Mouse (Mus musculus): ENCODE data around the gene Neb. TPM values are rescaled to one million over a fixed set of nuclear protein-coding genes. Genes with fewer than 3 reads are reported as not detected.

The Neb gene
- polyA plus RNA-seq, 1 experiment from 2014 or later, result 9.2 TPM

- Histone ChIP-seq H3K27me3 (no peaks in the 10 kb centered on the region), H3K9me3 (replicated peaks) (no peaks in the 10 kb centered on the region), H3K4me2 (no peak overlapping the region), H3K9ac (no peak overlapping the region), H3K4me1 (replicated peaks) (no peaks in the 10 kb centered on the region), H3K4me3 (replicated peaks) (no peak overlapping the region), H3K27ac (replicated peaks) (no peak overlapping the region), H3K36me3 (replicated peaks) (no peaks in the 10 kb centered on the region)
- WGBS (ENCODE audit: insufficient replicate concordance), result 66% methylated on average over 13 of the region's 13 CpGs
- no peak for ATAC-seq (ENCODE audit: insufficient read depth)
Measured at GRCm38 (mm10) chr2:52335556-52335955, 42.7 kb downstream of the Neb start.

- no peak overlapping the region for H3K27ac ChIP-seq (replicated peaks)
- H3K4me3 ChIP-seq (replicated peaks), result no peak overlapping the region
- no peaks in the 10 kb centered on the region for H3K9me3 ChIP-seq (replicated peaks)
- H3K36me3 ChIP-seq (replicated peaks), result no peaks in the 10 kb centered on the region
- no peaks in the 10 kb centered on the region for H3K4me1 ChIP-seq (replicated peaks)
- 78% methylated on average over 8 of the region's 8 CpGs for WGBS (ENCODE audit: insufficient replicate concordance)
- no peak overlapping the region for H3K9ac ChIP-seq
- H3K4me2 ChIP-seq, result no peak overlapping the region
- no peak for ATAC-seq (ENCODE audit: insufficient read depth)
- no peaks in the 10 kb centered on the region for H3K27me3 ChIP-seq
Measured at GRCm38 (mm10) chr2:52335087-52335486, 43.2 kb downstream of the Neb start.

- no peaks in the 10 kb centered on the region for H3K4me1 ChIP-seq (replicated peaks)
- no peak overlapping the region for H3K27ac ChIP-seq (replicated peaks)
- H3K9ac ChIP-seq, result no peak overlapping the region
- H3K9me3 ChIP-seq (replicated peaks), result no peaks in the 10 kb centered on the region
- H3K4me2 ChIP-seq, result no peak overlapping the region
- 8% methylated on average over 2 of the region's 2 CpGs for WGBS (ENCODE audit: insufficient replicate concordance)
- H3K27me3 ChIP-seq, result no peaks in the 10 kb centered on the region
- no peak for ATAC-seq (ENCODE audit: insufficient read depth)
- H3K36me3 ChIP-seq (replicated peaks), result no peaks in the 10 kb centered on the region
- no peak overlapping the region for H3K4me3 ChIP-seq (replicated peaks)
Measured at GRCm38 (mm10) chr2:52333535-52333934, 44.7 kb downstream of the Neb start.

GRCm38 (mm10) chr2:52331761-52332160 lies 46.5 kb downstream of the Neb start:
- Histone ChIP-seq H3K9me3 (replicated peaks) (no peaks in the 10 kb centered on the region), H3K4me3 (replicated peaks) (no peak overlapping the region), H3K9ac (no peak overlapping the region), H3K4me2 (no peak overlapping the region), H3K27me3 (no peaks in the 10 kb centered on the region), H3K36me3 (replicated peaks) (no peaks in the 10 kb centered on the region), H3K4me1 (replicated peaks) (no peaks in the 10 kb centered on the region), H3K27ac (replicated peaks) (no peak overlapping the region)
- ATAC-seq (ENCODE audit: insufficient read depth), result no peak
- WGBS (ENCODE audit: insufficient replicate concordance), result 64% methylated on average over 3 of the region's 3 CpGs

GRCm38 (mm10) chr2:52327244-52327815 lies 50.9 kb downstream of the Neb start:
- WGBS (ENCODE audit: insufficient replicate concordance), result 55% methylated on average over 4 of the region's 4 CpGs
- Histone ChIP-seq H3K27me3 (no peaks in the 10 kb centered on the region), H3K4me2 (no peak overlapping the region), H3K9me3 (replicated peaks) (no peaks in the 10 kb centered on the region), H3K9ac (no peak overlapping the region), H3K4me1 (replicated peaks) (no peaks in the 10 kb centered on the region), H3K27ac (replicated peaks) (no peak overlapping the region), H3K36me3 (replicated peaks) (no peaks in the 10 kb centered on the region), H3K4me3 (replicated peaks) (no peak overlapping the region)
- ATAC-seq (ENCODE audit: insufficient read depth), result no peak

GRCm38 (mm10) chr2:52321866-52322265 lies 56.4 kb downstream of the Neb start:
- H3K9ac ChIP-seq, result no peak overlapping the region
- H3K9me3 ChIP-seq (replicated peaks), result no peaks in the 10 kb centered on the region
- H3K4me1 ChIP-seq (replicated peaks), result no peaks in the 10 kb centered on the region
- WGBS (ENCODE audit: insufficient replicate concordance), result 73% methylated on average over 3 of the region's 3 CpGs
- no peaks in the 10 kb centered on the region for H3K27me3 ChIP-seq
- H3K4me2 ChIP-seq, result no peak overlapping the region
- no peaks in the 10 kb centered on the region for H3K36me3 ChIP-seq (replicated peaks)
- no peak for ATAC-seq (ENCODE audit: insufficient read depth)
- H3K27ac ChIP-seq (replicated peaks), result no peak overlapping the region
- H3K4me3 ChIP-seq (replicated peaks), result no peak overlapping the region

- WGBS (ENCODE audit: insufficient replicate concordance), result 71% methylated on average over 2 of the region's 2 CpGs
Measured at GRCm38 (mm10) chr2:52320175-52320574, 58.1 kb downstream of the Neb start.

GRCm38 (mm10) chr2:52319020-52319567 lies 59.2 kb downstream of the Neb start:
- Histone ChIP-seq H3K27me3 (peaks cover 3% of the 10 kb centered on the region; the same call in 1 of the 2 replicates), H3K4me1 (replicated peaks) (no peaks in the 10 kb centered on the region), H3K9ac (no peak overlapping the region), H3K36me3 (replicated peaks) (no peaks in the 10 kb centered on the region), H3K4me2 (no peak overlapping the region), H3K4me3 (replicated peaks) (no peak overlapping the region), H3K9me3 (replicated peaks) (no peaks in the 10 kb centered on the region), H3K27ac (replicated peaks) (no peak overlapping the region)
- 40% methylated on average over 5 of the region's 5 CpGs for WGBS (ENCODE audit: insufficient replicate concordance)
- no peak for ATAC-seq (ENCODE audit: insufficient read depth)

More at GRCm38 (mm10) chr2:52320175-52320574, 58.1 kb downstream of the Neb start:
- Histone ChIP-seq H3K9me3 (replicated peaks) (no peaks in the 10 kb centered on the region), H3K27ac (replicated peaks) (no peak overlapping the region), H3K4me3 (replicated peaks) (no peak overlapping the region), H3K36me3 (replicated peaks) (no peaks in the 10 kb centered on the region), H3K4me1 (replicated peaks) (no peaks in the 10 kb centered on the region), H3K9ac (no peak overlapping the region), H3K27me3 (peaks cover 3% of the 10 kb centered on the region; the same call in 1 of the 2 replicates), H3K4me2 (no peak overlapping the region)
- ATAC-seq (ENCODE audit: insufficient read depth), result no peak

GRCm38 (mm10) chr2:52317471-52317870 lies 60.8 kb downstream of the Neb start:
- ATAC-seq (ENCODE audit: insufficient read depth), result no peak
- H3K36me3 ChIP-seq (replicated peaks), result no peaks in the 10 kb centered on the region
- H3K4me1 ChIP-seq (replicated peaks), result no peaks in the 10 kb centered on the region
- H3K4me3 ChIP-seq (replicated peaks), result no peak overlapping the region
- H3K9ac ChIP-seq, result no peak overlapping the region
- H3K27ac ChIP-seq (replicated peaks), result no peak overlapping the region
- WGBS (ENCODE audit: insufficient replicate concordance), result 54% methylated on average over 4 of the region's 4 CpGs
- no peak overlapping the region for H3K4me2 ChIP-seq
- H3K27me3 ChIP-seq, result peaks cover 3% of the 10 kb centered on the region; the same call in 1 of the 2 replicates
- H3K9me3 ChIP-seq (replicated peaks), result no peaks in the 10 kb centered on the region

GRCm38 (mm10) chr2:52315737-52316136 lies 62.5 kb downstream of the Neb start:
- Histone ChIP-seq H3K36me3 (replicated peaks) (no peaks in the 10 kb centered on the region), H3K27me3 (peaks cover 3% of the 10 kb centered on the region; the same call in 1 of the 2 replicates), H3K4me1 (replicated peaks) (no peaks in the 10 kb centered on the region), H3K4me3 (replicated peaks) (no peak overlapping the region), H3K9me3 (replicated peaks) (no peaks in the 10 kb centered on the region), H3K27ac (replicated peaks) (no peak overlapping the region), H3K9ac (no peak overlapping the region), H3K4me2 (no peak overlapping the region)
- no peak for ATAC-seq (ENCODE audit: insufficient read depth)
- WGBS (ENCODE audit: insufficient replicate concordance), result 12% methylated on average over 3 of the region's 3 CpGs

GRCm38 (mm10) chr2:52314922-52315730 lies 63.1 kb downstream of the Neb start:
- 45% methylated on average over 7 of the region's 7 CpGs for WGBS (ENCODE audit: insufficient replicate concordance)
- no peaks in the 10 kb centered on the region for H3K9me3 ChIP-seq (replicated peaks)
- no peaks in the 10 kb centered on the region for H3K36me3 ChIP-seq (replicated peaks)
- no peak for ATAC-seq (ENCODE audit: insufficient read depth)
- H3K4me3 ChIP-seq (replicated peaks), result no peak overlapping the region
- H3K27ac ChIP-seq (replicated peaks), result no peak overlapping the region
- no peaks in the 10 kb centered on the region for H3K4me1 ChIP-seq (replicated peaks)
- no peak overlapping the region for H3K4me2 ChIP-seq
- peaks cover 3% of the 10 kb centered on the region; the same call in 1 of the 2 replicates for H3K27me3 ChIP-seq
- H3K9ac ChIP-seq, result no peak overlapping the region

Data from liver, embryonic 15.5 days (tissue).